Mouse (Mus musculus) right cerebral cortex, adult 2 months (tissue): Measurements from ENCODE around the gene Vsx1.

ENCODE experiments used
- DNase-seq, 2 experiments: peaks; one replicate each; pipeline ENCODE4 v3.0.0; 2021 to 2022; ENCODE audit warnings: low spot score in 2 of 2

The Vsx1 gene

GRCm38 (mm10) chr2:150646411-150647121, 42.6 kb downstream of the Vsx1 start:
- no peak for DNase-seq

DNA sequence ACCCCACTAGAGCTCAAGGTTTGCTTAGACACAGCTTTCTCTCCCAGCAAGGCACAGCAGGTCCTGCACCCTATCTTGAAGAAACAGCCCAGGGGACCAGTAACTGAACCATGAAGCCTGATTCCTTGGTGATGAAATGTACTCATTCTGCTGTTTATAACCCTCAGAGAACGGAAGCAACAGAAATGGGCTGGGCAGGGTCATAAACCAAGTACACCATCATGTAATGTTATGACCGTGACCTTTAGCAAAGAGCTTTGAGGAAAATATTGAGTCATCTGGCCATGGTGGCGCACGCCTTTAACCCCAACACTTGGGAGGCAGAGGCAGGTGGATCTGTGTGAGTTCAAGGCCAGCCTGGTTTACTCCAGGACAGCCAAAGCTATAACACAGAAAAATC, 43.9 kb downstream of the Vsx1 start:
- DNase-seq = no peak

GRCm38 (mm10) chr2:150643726-150644415, 45.3 kb downstream of the Vsx1 start:
- DNase-seq = peak; percentile 39 to 52

DNA sequence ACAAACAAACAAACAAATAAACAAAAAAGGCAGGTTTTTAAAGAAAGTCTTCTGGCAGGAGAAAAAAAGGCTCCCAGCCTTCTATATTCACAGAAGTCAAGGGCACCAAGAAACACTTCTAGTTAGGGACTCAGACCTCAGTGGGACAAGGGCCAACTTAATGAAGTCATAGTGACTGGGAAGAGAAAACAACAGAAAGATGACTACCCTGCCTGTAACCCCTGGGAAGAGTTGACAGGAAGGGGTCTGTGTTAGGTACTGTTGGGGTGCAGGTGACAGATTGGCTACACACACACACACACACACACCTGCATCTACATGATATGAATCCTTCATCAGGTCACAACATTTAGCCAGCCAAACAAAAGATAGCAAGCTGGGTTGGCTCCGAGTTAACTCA, 46.0 kb downstream of the Vsx1 start:
- no peak for DNase-seq

DNA sequence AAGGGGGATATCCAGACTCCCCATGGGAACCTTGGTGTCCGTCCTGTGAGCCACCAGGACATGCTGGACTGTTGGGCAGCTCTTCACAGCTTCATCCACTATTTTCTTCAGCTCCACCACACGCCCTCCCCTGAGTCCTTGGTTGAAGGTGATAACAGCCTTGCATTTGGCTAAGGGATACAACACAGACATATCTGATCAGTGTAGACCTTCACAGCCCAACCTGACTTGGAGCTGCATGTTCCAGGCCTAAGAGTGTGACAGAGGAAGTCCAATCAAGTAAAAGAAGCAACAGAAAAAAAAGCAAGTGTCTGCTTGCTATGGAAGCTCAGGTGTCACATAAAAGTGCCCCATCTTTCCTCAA, 50.8 kb downstream of the Vsx1 start:
- no peak for DNase-seq

DNA sequence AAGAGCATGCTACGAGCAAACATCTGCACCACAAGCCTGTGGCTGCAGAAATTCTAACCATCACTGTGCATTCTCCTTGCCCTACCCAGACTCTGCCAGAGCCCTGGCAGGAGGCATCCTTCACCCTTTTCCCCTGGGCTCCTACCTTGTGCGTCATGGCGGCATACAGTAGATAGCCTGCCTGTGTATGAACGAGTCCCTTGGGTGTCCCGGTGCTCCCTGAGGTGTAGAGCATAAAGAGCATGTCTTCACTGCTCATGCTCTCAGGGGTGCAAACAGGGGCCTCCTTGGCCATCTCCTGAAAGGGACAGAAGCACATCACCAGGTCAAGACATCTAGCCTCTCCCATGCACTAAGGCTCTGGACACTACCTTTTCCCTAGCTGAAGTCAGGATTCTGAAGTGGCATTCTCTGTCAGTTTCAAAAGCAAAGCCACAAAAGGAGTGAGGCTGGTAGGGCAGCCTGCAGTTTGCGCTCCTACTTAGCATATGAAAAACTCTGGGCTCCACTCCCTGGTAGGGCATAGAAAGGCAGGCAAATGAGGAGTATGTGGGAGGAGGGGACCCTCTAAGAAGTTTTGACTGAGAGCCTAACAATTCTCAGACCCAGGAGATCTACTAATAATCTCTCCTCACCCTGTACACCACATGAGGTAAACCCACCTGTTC, 51.3 kb downstream of the Vsx1 start:
- DNase-seq = no peak

- no peak for DNase-seq
Measured at GRCm38 (mm10) chr2:150635877-150636446, 53.2 kb downstream of the Vsx1 start.
